Mouse (Mus musculus) myocyte (in vitro differentiated cells): Measurements from ENCODE around the gene Clpsl2. TPM values are rescaled to one million over a fixed set of nuclear protein-coding genes. Genes with fewer than 3 reads are reported as not detected.

ENCODE experiments used
- H3K27me3 ChIP-seq: one replicate; pipeline ENCODE4 v1.6.1; 2011; ENCODE audit not compliant: control insufficient read depth, insufficient read depth, insufficient read length
- H3K36me3 ChIP-seq: one replicate; pipeline ENCODE4 v1.6.1; 2011; ENCODE audit not compliant: control insufficient read depth, insufficient read depth
- H3K4me2 ChIP-seq: one replicate; pipeline ENCODE4 v1.6.1; 2011; ENCODE audit warnings: low read depth, control low read depth
- H3K4me3 ChIP-seq: one replicate; pipeline ENCODE4 v1.5.1; 2011; ENCODE audit warnings: mild to moderate bottlenecking, control low read depth, moderate library complexity
- H3K79me2 ChIP-seq: one replicate; pipeline ENCODE4 v1.6.1; 2011; ENCODE audit not compliant: control insufficient read depth, insufficient read depth
- H3ac ChIP-seq: one replicate; pipeline ENCODE4 v1.6.1; 2011; ENCODE audit not compliant: control insufficient read depth, insufficient read length
- CEBPB ChIP-seq: IDR thresholded peaks from 2 replicates; pipeline ENCODE4 v1.6.1; 2011; ENCODE audit warnings: mild to moderate bottlenecking, moderate library complexity; ENCODE audit not compliant: poor library complexity, insufficient read depth, severe bottlenecking
- E2F4 ChIP-seq: IDR thresholded peaks from one replicate; pipeline ENCODE4 v1.6.1; 2011; ENCODE audit warnings: mild to moderate bottlenecking, control low read depth, moderate library complexity; ENCODE audit not compliant: insufficient read depth
- MAX ChIP-seq: IDR thresholded peaks from one replicate; pipeline ENCODE4 v1.6.1; 2011; ENCODE audit warnings: low read depth, mild to moderate bottlenecking, control low read depth
- MYOD1 ChIP-seq, 3 experiments: IDR thresholded peaks; one replicate each; pipeline ENCODE4 v1.6.1; 2011; ENCODE audit warnings: control low read depth in 2 of 3, low read depth in 2 of 3, mild to moderate bottlenecking in 2 of 3, moderate library complexity in 1 of 3; ENCODE audit not compliant: insufficient read length in 2 of 3, control insufficient read depth in 1 of 3
- MYOG ChIP-seq, 3 experiments: IDR thresholded peaks; one replicate each; pipeline ENCODE4 v1.6.1; 2011; ENCODE audit warnings: control low read depth in 2 of 3, low read depth in 2 of 3, mild to moderate bottlenecking in 2 of 3; ENCODE audit not compliant: insufficient read length in 2 of 3, control insufficient read depth in 1 of 3, insufficient read depth in 1 of 3
- POLR2A ChIP-seq: IDR thresholded peaks from one replicate; pipeline ENCODE4 v1.6.1; 2011; ENCODE audit warnings: low read depth, mild to moderate bottlenecking, control low read depth, moderate library complexity; ENCODE audit not compliant: insufficient read length
- POLR2AphosphoS2 ChIP-seq: IDR thresholded peaks from one replicate; pipeline ENCODE4 v1.6.1; 2011; ENCODE audit warnings: low read depth, control low read depth; ENCODE audit not compliant: insufficient read length
- REST ChIP-seq: IDR thresholded peaks from one replicate; pipeline ENCODE4 v1.6.1; 2011; ENCODE audit warnings: mild to moderate bottlenecking, control low read depth, moderate library complexity; ENCODE audit not compliant: insufficient read depth, insufficient read length
- SRF ChIP-seq: IDR thresholded peaks from one replicate; pipeline ENCODE4 v1.6.1; 2011; ENCODE audit warnings: low read depth; ENCODE audit not compliant: control insufficient read depth, insufficient read length
- TCF12 ChIP-seq: IDR thresholded peaks from one replicate; pipeline ENCODE4 v1.6.1; 2011; ENCODE audit warnings: mild to moderate bottlenecking, control low read depth; ENCODE audit not compliant: poor library complexity, insufficient read depth, severe bottlenecking
- TCF3 ChIP-seq: IDR thresholded peaks from one replicate; pipeline ENCODE4 v1.6.1; 2011; ENCODE audit warnings: low read depth, control low read depth; ENCODE audit not compliant: insufficient read length
- USF1 ChIP-seq: IDR thresholded peaks from one replicate; pipeline ENCODE4 v1.6.1; 2011; ENCODE audit warnings: low read depth, mild to moderate bottlenecking, control low read depth, moderate library complexity
- polyA plus RNA-seq: library from polyadenylated mRNA; unstranded; fragments of >200 nt; fragmentation: generic; extraction: Trizol; gene quantifications from one replicate; pipeline ENCODE4 v1.2.1, GENCODE M21; 2012; ENCODE audit warnings: missing spikeins

Clpsl2 gene
- polyA plus RNA-seq, 1 experiment = not detected

DNA sequence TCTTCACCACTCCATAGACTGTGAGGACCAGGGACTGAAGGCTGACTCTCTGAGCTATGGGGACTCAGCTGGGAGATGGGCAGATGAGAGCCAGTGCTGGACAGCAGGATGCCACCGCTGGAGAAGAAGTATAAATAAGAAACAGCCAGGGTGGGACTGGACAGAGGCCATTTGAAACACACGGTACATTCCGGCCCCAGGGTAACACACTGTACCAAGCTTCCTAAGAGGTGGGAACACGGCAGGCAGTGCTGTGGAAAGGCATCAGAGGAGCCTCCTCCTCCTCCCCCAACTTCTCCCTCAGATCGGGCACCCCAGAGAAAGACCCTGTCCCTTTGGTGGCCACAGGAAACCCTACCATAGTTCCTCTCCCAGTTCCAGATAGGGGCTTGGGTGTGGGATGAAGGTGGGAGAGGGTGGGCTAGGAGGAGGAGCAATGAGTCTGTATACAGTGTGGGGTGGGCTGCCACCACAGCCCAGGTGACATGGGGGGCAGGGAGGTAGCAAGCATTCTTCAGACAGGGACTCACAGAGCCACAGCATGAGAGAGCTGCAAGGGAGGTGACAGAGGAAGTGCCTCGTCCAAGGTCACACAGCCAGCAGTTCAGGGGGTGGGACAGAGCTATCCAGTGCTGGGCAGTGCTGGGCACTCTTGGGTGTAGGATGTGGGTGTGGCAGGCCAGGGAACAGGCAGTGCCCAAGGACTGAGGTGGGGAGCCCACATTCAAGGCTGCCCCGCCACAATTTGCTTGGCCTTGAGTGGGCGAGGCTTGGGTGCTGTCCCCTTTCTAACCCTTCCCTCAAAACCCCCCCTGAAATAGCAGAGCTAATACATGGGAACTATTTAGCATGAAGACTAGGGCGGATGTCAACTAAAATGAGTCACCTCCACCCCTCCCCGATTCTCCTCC lies 33.5 kb upstream of the Clpsl2 start:
- H3K79me2 ChIP-seq = no peaks in the 10 kb centered on the region
- no peaks in the 10 kb centered on the region for H3K27me3 ChIP-seq
- H3K4me3 ChIP-seq = no peak overlapping the region
- H3ac ChIP-seq = no peak overlapping the region
- TF ChIP-seq CEBPB (no peak), MYOG (IDR thresholded peaks at IDR 0.05; ENCODE audit: control insufficient read depth in 1 of 3, insufficient read depth in 1 of 3, insufficient read length in 2 of 3, low read depth in 2 of 3) (no peak), E2F4 (no peak), REST (no peak), MYOD1 (IDR thresholded peaks at IDR 0.05; ENCODE audit: control insufficient read depth in 1 of 3, insufficient read length in 2 of 3, low read depth in 2 of 3) (no peak), TCF3 (no peak), POLR2AphosphoS2 (no peak), SRF (no peak), TCF12 (no peak), MAX (no peak), USF1 (no peak), POLR2A (no peak)
- no peaks in the 10 kb centered on the region for H3K36me3 ChIP-seq
- no peak overlapping the region for H3K4me2 ChIP-seq

DNA sequence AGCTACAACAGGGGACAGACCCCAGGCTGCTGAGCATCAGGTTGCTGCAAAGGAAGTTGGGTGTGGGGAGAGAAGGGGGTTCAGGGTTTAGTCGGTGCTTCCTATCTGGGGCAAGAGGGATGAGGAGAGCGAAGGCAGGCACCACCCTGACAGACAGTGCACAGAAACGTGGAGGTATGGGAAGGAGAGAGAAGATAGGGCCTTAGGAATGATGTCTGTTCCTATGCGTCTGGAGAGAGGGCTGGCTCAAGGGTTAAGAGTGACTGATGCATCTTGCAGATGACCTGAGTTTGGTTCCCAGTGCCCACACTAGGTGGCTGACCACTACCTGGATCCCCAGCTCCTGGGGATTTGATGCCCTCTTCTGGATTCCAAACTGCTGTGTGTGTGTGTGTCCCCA lies 32.3 kb upstream of the Clpsl2 start:
- Histone ChIP-seq H3K4me3 (no peak overlapping the region), H3K36me3 (no peaks in the 10 kb centered on the region), H3K79me2 (no peaks in the 10 kb centered on the region), H3K27me3 (no peaks in the 10 kb centered on the region), H3K4me2 (no peak overlapping the region), H3ac (no peak overlapping the region)
- no peak for TF ChIP-seq CEBPB
- TF ChIP-seq MYOG (IDR thresholded peaks at IDR 0.05; ENCODE audit: control insufficient read depth in 1 of 3, insufficient read depth in 1 of 3, insufficient read length in 2 of 3, low read depth in 2 of 3) = no peak
- TF ChIP-seq SRF = no peak
- TF ChIP-seq E2F4 = no peak
- no peak for TF ChIP-seq REST
- no peak for TF ChIP-seq MYOD1 (IDR thresholded peaks at IDR 0.05; ENCODE audit: control insufficient read depth in 1 of 3, insufficient read length in 2 of 3, low read depth in 2 of 3)
- no peak for TF ChIP-seq POLR2A
- TF ChIP-seq TCF12 = no peak
- TF ChIP-seq USF1 = no peak
- no peak for TF ChIP-seq MAX
- TF ChIP-seq TCF3 = no peak
- TF ChIP-seq POLR2AphosphoS2 = no peak

DNA sequence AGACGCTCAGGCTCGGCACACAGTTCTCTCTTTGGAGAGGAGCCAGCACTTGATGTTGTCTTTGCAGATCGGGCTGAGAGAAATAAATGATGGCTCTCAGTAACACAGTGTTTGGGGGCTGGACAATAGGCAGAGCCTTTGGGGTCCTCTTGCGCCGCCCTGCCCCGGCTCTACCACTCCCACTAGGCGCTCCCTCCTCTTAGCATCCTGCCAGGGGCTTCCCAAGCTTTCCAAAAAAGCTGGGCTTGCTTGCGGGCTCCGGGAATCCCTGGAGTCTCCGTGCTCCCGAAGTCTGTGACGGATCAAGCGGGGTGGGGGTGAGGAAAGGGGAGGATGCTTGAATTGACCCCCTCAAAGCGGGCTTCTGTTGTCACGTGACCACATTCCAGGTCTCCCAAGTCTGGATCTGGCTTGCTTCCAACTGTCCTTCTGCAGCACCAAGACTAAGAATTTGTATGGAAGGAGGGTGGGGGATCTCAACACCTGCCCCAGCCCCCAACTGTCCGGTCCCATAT lies 31.7 kb upstream of the Clpsl2 start, which contains the start of gene Fkbp5:
Fkbp5 (minus strand) TSS at position 87 of the 515 bp plus-strand sequence.
- Histone ChIP-seq H3K4me2 (peak within 1 kb of the TSS; percentile 96), H3ac (no peak within 1 kb of the TSS), H3K27me3 (no peaks in the 10 kb centered on the region), H3K79me2 (no peaks in the 10 kb centered on the region), H3K36me3 (no peaks in the 10 kb centered on the region), H3K4me3 (no peak within 1 kb of the TSS)
- TF ChIP-seq USF1 (peak; percentile 60), MYOD1 (IDR thresholded peaks at IDR 0.05; ENCODE audit: control insufficient read depth in 1 of 3, insufficient read length in 2 of 3, low read depth in 2 of 3) (no peak)

DNA sequence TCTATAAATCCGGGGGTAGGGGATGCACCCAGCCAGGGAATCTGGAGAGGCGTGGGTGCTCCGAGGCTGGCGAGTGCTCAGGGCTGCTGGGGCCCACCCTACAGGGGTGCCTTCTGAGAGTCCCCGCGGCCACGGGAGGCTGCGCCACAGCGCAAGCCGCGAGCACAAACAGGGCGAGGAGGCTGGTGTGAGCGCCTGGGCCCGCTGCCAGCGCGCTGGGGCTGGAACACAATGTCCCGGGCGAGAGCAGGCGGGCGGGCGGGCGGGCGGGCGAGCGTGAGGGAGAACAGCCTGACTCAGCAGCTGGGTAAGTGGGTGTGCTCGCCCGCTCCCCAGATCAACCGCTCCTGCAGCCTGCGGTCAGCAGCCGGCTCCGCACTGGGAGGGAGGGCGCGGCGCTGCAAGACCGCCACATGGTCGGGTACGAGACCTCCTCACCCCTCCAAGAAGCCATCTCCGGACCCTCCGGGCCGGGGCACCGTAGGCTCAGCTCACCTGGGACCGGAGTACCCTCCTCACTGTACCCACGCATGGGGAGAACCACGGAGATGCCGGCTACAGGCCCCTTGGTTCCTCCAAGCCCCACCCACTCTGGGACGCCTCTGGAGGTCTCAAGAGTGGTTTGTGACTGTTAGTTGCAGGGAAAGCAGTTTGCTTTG lies 31.1 kb upstream of the Clpsl2 start:
- Histone ChIP-seq H3K4me2 (peak overlapping the region; percentile 96), H3K4me3 (no peak overlapping the region), H3K27me3 (no peaks in the 10 kb centered on the region), H3K36me3 (no peaks in the 10 kb centered on the region), H3ac (no peak overlapping the region), H3K79me2 (no peaks in the 10 kb centered on the region)
- TF ChIP-seq TCF3 = no peak
- TF ChIP-seq MYOG (IDR thresholded peaks at IDR 0.05; ENCODE audit: control insufficient read depth in 1 of 3, insufficient read depth in 1 of 3, insufficient read length in 2 of 3, low read depth in 2 of 3) = peak in 1 of 3 experiments; percentile 29
- no peak for TF ChIP-seq CEBPB
- TF ChIP-seq MYOD1 (IDR thresholded peaks at IDR 0.05; ENCODE audit: control insufficient read depth in 1 of 3, insufficient read length in 2 of 3, low read depth in 2 of 3) = peak in 1 of 3 experiments; percentile 45

DNA sequence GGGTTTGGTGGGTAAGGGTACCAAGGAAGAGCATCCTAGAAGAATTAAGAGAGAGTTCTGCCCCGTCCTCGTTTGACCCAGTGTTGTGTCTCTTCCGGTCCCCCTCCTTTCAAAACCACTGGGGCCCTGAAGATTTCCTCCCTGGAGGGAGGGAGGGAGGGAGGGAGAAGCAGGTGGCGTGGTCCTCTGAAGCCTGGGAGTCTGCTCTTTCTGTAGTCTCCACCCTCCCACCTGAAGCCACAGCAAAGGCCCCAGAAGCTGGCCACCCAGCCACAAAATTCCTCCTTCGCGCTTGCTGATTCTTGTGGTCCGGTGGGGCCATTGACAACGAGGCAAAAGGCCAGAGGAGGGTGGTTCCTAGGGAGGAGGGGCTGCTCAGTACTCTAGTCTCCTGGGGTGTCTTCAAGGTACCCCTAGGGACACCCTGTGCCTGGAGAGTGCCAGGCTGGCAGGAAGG lies 30.6 kb upstream of the Clpsl2 start:
- H3K79me2 ChIP-seq = no peaks in the 10 kb centered on the region
- no peaks in the 10 kb centered on the region for H3K27me3 ChIP-seq
- TF ChIP-seq MAX = no peak
- no peak for TF ChIP-seq E2F4
- TF ChIP-seq POLR2AphosphoS2 = no peak
- no peak for TF ChIP-seq MYOG (IDR thresholded peaks at IDR 0.05; ENCODE audit: control insufficient read depth in 1 of 3, insufficient read depth in 1 of 3, insufficient read length in 2 of 3, low read depth in 2 of 3)
- TF ChIP-seq TCF3 = no peak
- TF ChIP-seq MYOD1 (IDR thresholded peaks at IDR 0.05; ENCODE audit: control insufficient read depth in 1 of 3, insufficient read length in 2 of 3, low read depth in 2 of 3) = no peak
- no peak for TF ChIP-seq POLR2A
- TF ChIP-seq REST = no peak
- no peak for TF ChIP-seq CEBPB
- no peak for TF ChIP-seq USF1
- TF ChIP-seq SRF = no peak
- TF ChIP-seq TCF12 = no peak
- no peak overlapping the region for H3K4me3 ChIP-seq
- H3K4me2 ChIP-seq = peak overlapping the region; percentile 96
- no peak overlapping the region for H3ac ChIP-seq
- no peaks in the 10 kb centered on the region for H3K36me3 ChIP-seq
